Mouse (Mus musculus) bone marrow macrophage, adult 2 months (primary cell): Measurements from ENCODE around the gene Foxd4. TPM values are rescaled to one million over a fixed set of nuclear protein-coding genes. Genes with fewer than 3 reads are reported as not detected.
A peak's percentile ranks its signal among the peaks of the same experiment; 100 is the strongest.
"Not testable (repeated sequence)": the region's sequence is repeated elsewhere in the genome, so short reads cannot be mapped to it uniquely, and the experiment has no call there.

Experiments
- H3K27ac ChIP-seq: 2 replicates; pipeline ENCODE4 v1.5.1; 2012; ENCODE audit warnings: low read depth, low read length; ENCODE audit not compliant: insufficient read depth
- H3K4me1 ChIP-seq: 2 replicates; pipeline ENCODE4 v1.6.1; 2012; ENCODE audit warnings: low read length; ENCODE audit not compliant: control insufficient read depth, insufficient read depth
- H3K4me3 ChIP-seq: 2 replicates; pipeline ENCODE4 v1.5.1; 2012; ENCODE audit warnings: mild to moderate bottlenecking, low read length, moderate library complexity; ENCODE audit not compliant: insufficient read depth
- CTCF ChIP-seq: IDR thresholded peaks from 2 replicates; pipeline ENCODE4 v1.5.1; 2012; ENCODE audit warnings: low read depth, mild to moderate bottlenecking, low read length, moderate library complexity
- POLR2A ChIP-seq: IDR thresholded peaks from 2 replicates; pipeline ENCODE4 v1.6.1; 2012; ENCODE audit warnings: mild to moderate bottlenecking, low read depth, low read length, borderline replicate concordance
- polyA plus RNA-seq: library from polyadenylated mRNA; stranded (reverse); fragments of >200 nt; gene quantifications from 2 replicates; pipeline ENCODE4 v1.2.4, GENCODE M21; 2012; ENCODE audit not compliant: missing spikeins, insufficient read depth, insufficient read length

Foxd4 gene
- polyA plus RNA-seq, 1 experiment, result not detected

- Histone ChIP-seq H3K27ac (no peak overlapping the region), H3K4me3 (peak overlapping the region; percentile 32)
Measured at GRCm38 (mm10) chr19:24899578-24900544, 1.1 kb downstream of the Foxd4 start.

GRCm38 (mm10) chr19:24898737-24899577 is 2.0 kb downstream of the Foxd4 start:
- H3K27ac ChIP-seq, result no peak overlapping the region
- TF ChIP-seq POLR2A, result no peak
- no peak for TF ChIP-seq CTCF
- H3K4me3 ChIP-seq, result no peak overlapping the region
- no peaks in the 10 kb centered on the region for H3K4me1 ChIP-seq

More at GRCm38 (mm10) chr19:24899578-24900544, 1.1 kb downstream of the Foxd4 start:
- TF ChIP-seq CTCF, result no peak
- TF ChIP-seq POLR2A, result no peak
- no peaks in the 10 kb centered on the region for H3K4me1 ChIP-seq

- TF ChIP-seq POLR2A (no peak), CTCF (no peak)
- no peak overlapping the region for H3K4me3 ChIP-seq
- no peaks in the 10 kb centered on the region for H3K4me1 ChIP-seq
- no peak overlapping the region for H3K27ac ChIP-seq
Measured at GRCm38 (mm10) chr19:24897896-24898736, 2.9 kb downstream of the Foxd4 start.

- Histone ChIP-seq H3K4me3 (no peak overlapping the region), H3K27ac (no peak overlapping the region), H3K4me1 (no peaks in the 10 kb centered on the region)
- TF ChIP-seq POLR2A, result no peak
- no peak for TF ChIP-seq CTCF
Measured at GRCm38 (mm10) chr19:24897006-24897895, 3.7 kb downstream of the Foxd4 start.

GRCm38 (mm10) chr19:24896536-24896935 is 4.5 kb downstream of the Foxd4 start:
- no peak overlapping the region for H3K27ac ChIP-seq
- no peak overlapping the region for H3K4me3 ChIP-seq
- no peak for TF ChIP-seq POLR2A
- TF ChIP-seq CTCF, result no peak
- no peaks in the 10 kb centered on the region for H3K4me1 ChIP-seq

GRCm38 (mm10) chr19:24886888-24887287 is 14.1 kb downstream of the Foxd4 start:
- Histone ChIP-seq H3K27ac (no peak overlapping the region), H3K4me1 (no peaks in the 10 kb centered on the region), H3K4me3 (no peak overlapping the region)
- TF ChIP-seq POLR2A (no peak), CTCF (no peak)

- H3K4me3 ChIP-seq, result no peak overlapping the region
- TF ChIP-seq CTCF (peak; percentile 53), POLR2A (no peak)
- H3K4me1 ChIP-seq, result no peaks in the 10 kb centered on the region
- H3K27ac ChIP-seq, result no peak overlapping the region
Measured at GRCm38 (mm10) chr19:24885504-24885903, 15.5 kb downstream of the Foxd4 start.

GRCm38 (mm10) chr19:24881237-24881636 is 19.8 kb downstream of the Foxd4 start:
- Histone ChIP-seq H3K27ac (no peak overlapping the region), H3K4me1 (no peaks in the 10 kb centered on the region), H3K4me3 (no peak overlapping the region)
- TF ChIP-seq POLR2A (no peak), CTCF (no peak)

- H3K4me3 ChIP-seq, H3K27ac ChIP-seq, H3K4me1 ChIP-seq: not testable (repeated sequence)
Measured at GRCm38 (mm10) chr19:24875129-24875870, 25.7 kb downstream of the Foxd4 start, which contains the start of gene Gm10053. Gene Gm10053 (plus strand): TSS chr19:24875686.
